Mouse (Mus musculus) kidney, postnatal 4 days (tissue): Measurements from ENCODE around the gene Appbp2.

Experiments used
- DNase-seq, 2 experiments: peaks; one replicate each; pipeline ENCODE4 v3.0.0; 2021; ENCODE audit warnings: mixed read lengths in 2 of 2

The Appbp2 gene

GRCm38 (mm10) chr11:85234990-85235841 lies at the start of gene Appbp2:
Gene Appbp2 (minus strand): TSS chr11:85235130.
- peak; percentile 95 to 96 for DNase-seq

- DNase-seq = peak; percentile 12 to 24
Observed at GRCm38 (mm10) chr11:85281219-85281878, 46.4 kb upstream of the Appbp2 start.

GRCm38 (mm10) chr11:85278175-85278574 lies 43.2 kb upstream of the Appbp2 start:
- DNase-seq = no peak

- no peak for DNase-seq
Observed at GRCm38 (mm10) chr11:85277609-85278008, 42.7 kb upstream of the Appbp2 start.

- no peak for DNase-seq
Observed at GRCm38 (mm10) chr11:85275151-85275550, 40.2 kb upstream of the Appbp2 start.

- DNase-seq = peak; percentile 37 to 46
Observed at GRCm38 (mm10) chr11:85273299-85273698, 38.4 kb upstream of the Appbp2 start.

GRCm38 (mm10) chr11:85270631-85271030 lies 35.7 kb upstream of the Appbp2 start:
- peak; percentile 50 to 71 for DNase-seq

- no peak for DNase-seq
Observed at GRCm38 (mm10) chr11:85267393-85267792, 32.5 kb upstream of the Appbp2 start.

- peak; percentile 53 to 65 for DNase-seq
Observed at GRCm38 (mm10) chr11:85264635-85265034, 29.7 kb upstream of the Appbp2 start.

GRCm38 (mm10) chr11:85261192-85261591 lies 26.3 kb upstream of the Appbp2 start:
- peak; percentile 86 to 87 for DNase-seq

- DNase-seq = no peak
Observed at GRCm38 (mm10) chr11:85258966-85259365, 24.0 kb upstream of the Appbp2 start.

- no peak for DNase-seq
Observed at GRCm38 (mm10) chr11:85255471-85256027, 20.6 kb upstream of the Appbp2 start.

GRCm38 (mm10) chr11:85253641-85254040 lies 18.7 kb upstream of the Appbp2 start:
- no peak for DNase-seq

GRCm38 (mm10) chr11:85253006-85253405 lies 18.1 kb upstream of the Appbp2 start:
- DNase-seq = no peak

GRCm38 (mm10) chr11:85251955-85252354 lies 17.0 kb upstream of the Appbp2 start:
- DNase-seq = no peak

- DNase-seq = no peak
Observed at GRCm38 (mm10) chr11:85250467-85250866, 15.5 kb upstream of the Appbp2 start.

GRCm38 (mm10) chr11:85249338-85249737 lies 14.4 kb upstream of the Appbp2 start:
- DNase-seq = no peak

- no peak for DNase-seq
Observed at GRCm38 (mm10) chr11:85248151-85248550, 13.2 kb upstream of the Appbp2 start.

GRCm38 (mm10) chr11:85241226-85241625 lies 6.3 kb upstream of the Appbp2 start:
- DNase-seq = no peak

- DNase-seq = no peak
Observed at GRCm38 (mm10) chr11:85240211-85240610, 5.3 kb upstream of the Appbp2 start.

- DNase-seq = peak; percentile 86 to 92
Observed at GRCm38 (mm10) chr11:85234363-85234989, 454 bp downstream of the Appbp2 start.

- DNase-seq = peak; percentile 12 to 24
Observed at GRCm38 (mm10) chr11:85233676-85234210, 1.2 kb downstream of the Appbp2 start.

GRCm38 (mm10) chr11:85223248-85223647 lies 11.7 kb downstream of the Appbp2 start:
- no peak for DNase-seq
